Mouse (Mus musculus) neutrophil, adult 65 days (primary cell): ENCODE measurements around the gene Olfr1504. TPM values are rescaled to one million over a fixed set of nuclear protein-coding genes. Genes with fewer than 3 reads are reported as not detected.

Source experiments
- total RNA-seq: library from RNA; stranded (reverse); gene quantifications from 2 replicates; pipeline ENCODE4 v1.2.4, GENCODE M21; 2023

Gene Olfr1504
- total RNA-seq: not detected in 2 replicates

DNA sequence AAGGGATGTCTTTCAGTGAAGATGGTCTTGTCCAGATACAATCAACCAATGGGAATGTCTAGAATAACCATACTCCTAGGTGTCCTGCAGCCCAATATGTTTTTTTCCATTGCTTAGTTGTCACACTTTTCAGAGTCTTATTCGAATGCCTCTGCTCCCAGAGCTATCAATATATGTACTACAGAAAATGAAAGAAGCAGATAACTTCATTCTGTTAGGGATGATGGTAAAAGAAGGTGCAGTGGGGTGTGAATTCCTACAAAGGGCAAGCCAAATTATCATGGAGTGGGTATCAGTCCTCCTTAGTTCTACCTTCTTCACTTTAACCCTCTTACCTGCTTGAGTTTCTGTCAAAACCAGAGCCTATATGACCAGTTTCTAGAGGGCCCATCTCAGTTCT lies at the start of gene Olfr1504:
Gene Olfr1504, minus strand, starts transcription at position 101 of the 400 bp plus-strand sequence.

DNA sequence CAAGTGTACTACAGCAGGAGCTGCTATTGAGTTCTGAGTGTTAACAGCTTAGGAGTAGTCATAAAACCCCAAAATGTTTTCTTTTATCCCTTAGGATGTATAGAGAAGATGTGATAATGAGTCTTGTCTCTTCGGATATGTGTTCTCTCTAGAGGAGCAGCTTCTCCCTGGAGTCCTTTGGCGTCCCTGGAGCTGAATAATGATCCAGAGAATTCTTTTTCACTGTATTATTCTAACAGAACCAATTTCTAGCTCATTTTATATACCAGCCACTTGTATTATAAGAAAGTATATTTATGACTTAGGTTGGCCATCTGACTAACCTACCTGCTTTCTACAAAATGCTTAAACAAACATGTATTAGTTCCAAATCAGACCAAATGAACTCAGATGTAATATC lies 15.5 kb upstream of the Olfr1504 start, which contains the start of gene Olfr1505:
Gene Olfr1505, plus strand, starts transcription at position 301 of the 400 bp plus-strand sequence.

GRCm38 (mm10) chr19:13861495-13861894 lies 36.2 kb downstream of the Olfr1504 start, which contains the start of gene Olfr1502:
Gene Olfr1502 (plus strand): TSS chr19:13861795.

DNA sequence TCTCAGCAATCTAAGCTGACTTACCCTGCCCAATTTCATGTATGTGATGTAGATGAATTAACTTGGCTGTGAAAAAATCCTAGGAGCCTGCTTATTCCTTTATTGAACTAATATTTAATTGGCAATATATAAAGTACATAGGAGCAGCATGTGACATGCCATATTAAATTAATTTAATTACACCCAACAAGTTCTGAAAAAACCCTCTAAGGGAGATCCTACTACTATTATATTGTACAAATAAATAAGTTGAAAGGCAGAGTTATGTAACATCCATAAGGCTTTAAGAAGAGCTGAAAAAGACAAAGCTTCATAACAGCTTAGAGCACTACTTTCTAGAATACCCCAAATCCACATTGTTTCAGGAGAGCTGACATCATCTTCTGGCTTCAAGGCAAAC lies 47.1 kb downstream of the Olfr1504 start, which contains the start of gene Olfr1501:
Gene Olfr1501, minus strand, starts transcription at position 101 of the 400 bp plus-strand sequence.

Other genes starting within 250 kb of the Olfr1504 start
- not detected in 2 replicates for gene Olfr1490, start 246.8 kb downstream of the Olfr1504 start, total RNA-seq
- gene Olfr1491, start 200.7 kb downstream of the Olfr1504 start, total RNA-seq: not detected in 2 replicates
- gene Olfr1493-ps1, start 174.7 kb downstream of the Olfr1504 start, total RNA-seq: not detected in 2 replicates
- not detected in 2 replicates for gene Olfr1494, start 158.2 kb downstream of the Olfr1504 start, total RNA-seq
- gene Olfr1495, start 133.3 kb downstream of the Olfr1504 start, total RNA-seq: not detected in 2 replicates
- gene Olfr1496, start 120.0 kb downstream of the Olfr1504 start, total RNA-seq: not detected in 2 replicates
- not detected in 2 replicates for gene Olfr1497, start 99.7 kb downstream of the Olfr1504 start, total RNA-seq
- gene Olfr1499, start 78.5 kb downstream of the Olfr1504 start, total RNA-seq: not detected in 2 replicates
- gene Olfr1500, start 67.4 kb downstream of the Olfr1504 start, total RNA-seq: not detected in 2 replicates
- gene Olfr1501, start 47.2 kb downstream of the Olfr1504 start, total RNA-seq: not detected in 2 replicates
- gene Olfr1502, start 36.1 kb downstream of the Olfr1504 start, total RNA-seq: not detected in 2 replicates
- gene Olfr1505, start 15.6 kb upstream of the Olfr1504 start, total RNA-seq: not detected in 2 replicates